Comparison of ENCODE assay signal across 16 mouse cellular contexts in genomic region chr12:108958483-108958882, GRCm38 (mm10).
DNase-seq lines count a peak whose midpoint lies in the region; ATAC-seq lines count a peak whose summit lies in the region.
"Had no signal": no experiment of that assay in that cellular context is flagged by ENCODE, and none has a peak within 500 bp of the region (broad histone marks: within the 10 kb centered on the region; RNA-seq: fewer than 3 reads in every experiment).

No protein-coding gene starts in this region.

- no peaks in the 10 kb centered on the region for H3K9me3 ChIP-seq in embryonic facial prominence, embryonic 12.5 days
- H3K9me3 ChIP-seq in embryonic facial prominence, embryonic 10.5 days, result no peaks in the 10 kb centered on the region
- no peaks in the 10 kb centered on the region for H3K9me3 ChIP-seq in kidney, embryonic 16.5 days (ENCODE audit: low read length)
- no peaks in the 10 kb centered on the region for H3K9me3 ChIP-seq in forebrain, embryonic 12.5 days
- H3K9me3 ChIP-seq in midbrain, embryonic 15.5 days, result no peaks in the 10 kb centered on the region
- H3K9me3 ChIP-seq: intestine, embryonic 15.5 days; liver, embryonic 15.5 days had no signal

- DNase-seq in embryonic facial prominence, embryonic 10.5 days (ENCODE audit: low spot score), result no peak
- no peak for DNase-seq in kidney, adult 11 months
- DNase-seq in right cerebral cortex, adult 18-20 months, result no peak
- DNase-seq: adrenal gland, postnatal 14 days; cerebellum, adult 11 months; gastrocnemius, postnatal 10 days; lung, postnatal 4 days; thymus, adult 2 months had no signal

- H3K27ac ChIP-seq in embryonic facial prominence, embryonic 12.5 days, result no peak overlapping the region
- H3K27ac ChIP-seq in embryonic facial prominence, embryonic 10.5 days (replicated peaks), result no peak overlapping the region
- H3K27ac ChIP-seq in kidney, embryonic 16.5 days (ENCODE audit: low read length), result no peak overlapping the region
- peak overlapping the region; percentile 86 for H3K27ac ChIP-seq in forebrain, embryonic 12.5 days
- H3K27ac ChIP-seq in midbrain, embryonic 15.5 days, result no peak overlapping the region
- H3K27ac ChIP-seq: intestine, embryonic 15.5 days; liver, embryonic 15.5 days had no signal

- WGBS in embryonic facial prominence, embryonic 12.5 days, result 66% methylated on average over 7 of the region's 7 CpGs
- 67% methylated on average over 7 of the region's 7 CpGs for WGBS in embryonic facial prominence, embryonic 10.5 days
- 65% methylated on average over 7 of the region's 7 CpGs for WGBS in kidney, embryonic 16.5 days
- WGBS in forebrain, embryonic 12.5 days, result 42% methylated on average over 7 of the region's 7 CpGs
- WGBS in midbrain, embryonic 15.5 days, result 28% methylated on average over 7 of the region's 7 CpGs

- H3K4me2 ChIP-seq in embryonic facial prominence, embryonic 12.5 days (replicated peaks), result 0 out of 2 replicates have a peak overlapping the region, but pooled peaks have one; percentile 53
- peak overlapping the region; percentile 62; the same call in 1 of the 2 replicates for H3K4me2 ChIP-seq in kidney, embryonic 16.5 days (replicated peaks; ENCODE audit: low read depth, low read length)
- H3K4me2 ChIP-seq in forebrain, embryonic 12.5 days, result peak overlapping the region; percentile 46
- peak overlapping the region; percentile 52 for H3K4me2 ChIP-seq in midbrain, embryonic 15.5 days
- H3K4me2 ChIP-seq: liver, embryonic 15.5 days had no signal

- no peaks in the 10 kb centered on the region for H3K36me3 ChIP-seq in embryonic facial prominence, embryonic 12.5 days
- H3K36me3 ChIP-seq in embryonic facial prominence, embryonic 10.5 days (replicated peaks), result no peaks in the 10 kb centered on the region
- no peaks in the 10 kb centered on the region for H3K36me3 ChIP-seq in kidney, embryonic 16.5 days (ENCODE audit: insufficient read depth, low read length)
- H3K36me3 ChIP-seq in forebrain, embryonic 12.5 days (replicated peaks), result no peaks in the 10 kb centered on the region
- no peaks in the 10 kb centered on the region for H3K36me3 ChIP-seq in midbrain, embryonic 15.5 days (replicated peaks)
- H3K36me3 ChIP-seq: intestine, embryonic 15.5 days; liver, embryonic 15.5 days had no signal

- H3K4me3 ChIP-seq in embryonic facial prominence, embryonic 12.5 days, result no peak overlapping the region
- H3K4me3 ChIP-seq in embryonic facial prominence, embryonic 10.5 days, result no peak overlapping the region
- no peak overlapping the region for H3K4me3 ChIP-seq in kidney, embryonic 16.5 days (ENCODE audit: low read length)
- no peak overlapping the region for H3K4me3 ChIP-seq in forebrain, embryonic 12.5 days (replicated peaks)
- no peak overlapping the region for H3K4me3 ChIP-seq in midbrain, embryonic 15.5 days
- H3K4me3 ChIP-seq: erythroblast, embryonic 14.5 days; liver, embryonic 15.5 days had no signal

- no peak for ATAC-seq in embryonic facial prominence, embryonic 12.5 days (ENCODE audit: insufficient number of reproducible peaks, insufficient read depth, low FRiP score, low TSS enrichment)
- ATAC-seq in kidney, embryonic 16.5 days (ENCODE audit: low FRiP score, low TSS enrichment), result no peak
- ATAC-seq in forebrain, embryonic 12.5 days (ENCODE audit: low FRiP score), result no peak
- ATAC-seq in midbrain, embryonic 15.5 days (replicated peaks), result no peak
- ATAC-seq in erythroid progenitor cell, adult 5-6 weeks (replicated peaks; ENCODE audit: low FRiP score, poor library complexity, severe bottlenecking), result no peak
- ATAC-seq: intestine, embryonic 15.5 days had no signal

- peaks cover 9% of the 10 kb centered on the region; the same call in 1 of the 2 replicates for H3K27me3 ChIP-seq in embryonic facial prominence, embryonic 12.5 days
- H3K27me3 ChIP-seq in embryonic facial prominence, embryonic 10.5 days (replicated peaks; ENCODE audit: low read depth, poor library complexity, severe bottlenecking), result peaks cover 37% of the 10 kb centered on the region
- peaks cover 19% of the 10 kb centered on the region; the same call in 1 of the 2 replicates for H3K27me3 ChIP-seq in kidney, embryonic 16.5 days (ENCODE audit: insufficient read depth, low read length)
- peaks cover 27% of the 10 kb centered on the region for H3K27me3 ChIP-seq in forebrain, embryonic 12.5 days
- H3K27me3 ChIP-seq in midbrain, embryonic 15.5 days (replicated peaks), result no peaks in the 10 kb centered on the region
- H3K27me3 ChIP-seq: intestine, embryonic 15.5 days had no signal

- peaks cover 29% of the 10 kb centered on the region for H3K4me1 ChIP-seq in embryonic facial prominence, embryonic 12.5 days
- peaks cover 50% of the 10 kb centered on the region for H3K4me1 ChIP-seq in embryonic facial prominence, embryonic 10.5 days
- peaks cover 32% of the 10 kb centered on the region for H3K4me1 ChIP-seq in kidney, embryonic 16.5 days (ENCODE audit: insufficient read depth, low read length)
- H3K4me1 ChIP-seq in forebrain, embryonic 12.5 days, result peaks cover 57% of the 10 kb centered on the region
- peaks cover 53% of the 10 kb centered on the region for H3K4me1 ChIP-seq in midbrain, embryonic 15.5 days
- H3K4me1 ChIP-seq: liver, embryonic 15.5 days had no signal

- no peak overlapping the region for H3K9ac ChIP-seq in embryonic facial prominence, embryonic 12.5 days
- no peak overlapping the region for H3K9ac ChIP-seq in kidney, embryonic 16.5 days (replicated peaks; ENCODE audit: low read length)
- no peak overlapping the region; the same call in 1 of the 2 replicates for H3K9ac ChIP-seq in forebrain, embryonic 12.5 days
- peak overlapping the region; percentile 9; the same call in 1 of the 2 replicates for H3K9ac ChIP-seq in midbrain, embryonic 15.5 days
- H3K9ac ChIP-seq: liver, embryonic 15.5 days had no signal
